Mouse (Mus musculus) embryo, embryonic 11 days (tissue): Measurements from ENCODE around the gene Kremen1.

Experiments used
- DNase-seq: peaks from one replicate; pipeline ENCODE4 v3.0.0-alpha.2; 2015

The Kremen1 gene

GRCm38 (mm10) chr11:5261508-5262392 is at the start of gene Kremen1:
Gene Kremen1 (minus strand): TSS chr11:5261558.
- DNase-seq: peak; percentile 95

- no peak for DNase-seq
These were observed 45.9 kb upstream of the Kremen1 start for GRCm38 (mm10) chr11:5307024-5307905.

- DNase-seq: no peak
These were observed 44.7 kb upstream of the Kremen1 start for GRCm38 (mm10) chr11:5306017-5306416.

- no peak for DNase-seq
These were observed 43.2 kb upstream of the Kremen1 start for GRCm38 (mm10) chr11:5304526-5304925.

- no peak for DNase-seq
These were observed 36.6 kb upstream of the Kremen1 start for GRCm38 (mm10) chr11:5298007-5298372.

- DNase-seq: peak; percentile 73
These were observed 36.0 kb upstream of the Kremen1 start for GRCm38 (mm10) chr11:5297148-5298006.

GRCm38 (mm10) chr11:5296576-5297115 is 35.3 kb upstream of the Kremen1 start:
- DNase-seq: no peak

- DNase-seq: no peak
These were observed 33.4 kb upstream of the Kremen1 start for GRCm38 (mm10) chr11:5294805-5295204.

GRCm38 (mm10) chr11:5290691-5291090 is 29.3 kb upstream of the Kremen1 start:
- peak; percentile 73 for DNase-seq

GRCm38 (mm10) chr11:5289826-5290580 is 28.6 kb upstream of the Kremen1 start:
- DNase-seq: no peak

- no peak for DNase-seq
These were observed 22.6 kb upstream of the Kremen1 start for GRCm38 (mm10) chr11:5283987-5284386.

- no peak for DNase-seq
These were observed 19.6 kb upstream of the Kremen1 start for GRCm38 (mm10) chr11:5280932-5281331.

GRCm38 (mm10) chr11:5278463-5278862 is 17.1 kb upstream of the Kremen1 start:
- DNase-seq: no peak

- no peak for DNase-seq
These were observed 16.1 kb upstream of the Kremen1 start for GRCm38 (mm10) chr11:5277307-5277971.

GRCm38 (mm10) chr11:5275216-5275615 is 13.9 kb upstream of the Kremen1 start:
- no peak for DNase-seq

GRCm38 (mm10) chr11:5272536-5273234 is 11.3 kb upstream of the Kremen1 start:
- no peak for DNase-seq

GRCm38 (mm10) chr11:5272066-5272360 is 10.7 kb upstream of the Kremen1 start:
- DNase-seq: no peak

GRCm38 (mm10) chr11:5271274-5272065 is 10.1 kb upstream of the Kremen1 start:
- DNase-seq: no peak

GRCm38 (mm10) chr11:5269846-5270461 is 8.6 kb upstream of the Kremen1 start:
- DNase-seq: no peak
